Mouse (Mus musculus): ENCODE measurements around the gene Nek7. TPM values are rescaled to one million over a fixed set of nuclear protein-coding genes. Genes with fewer than 3 reads are reported as not detected.
A peak's percentile ranks its signal among the peaks of the same experiment; 100 is the strongest.

Nek7 gene
- polyA plus RNA-seq, 1 experiment from 2014 or later, result 39.4 TPM

DNA sequence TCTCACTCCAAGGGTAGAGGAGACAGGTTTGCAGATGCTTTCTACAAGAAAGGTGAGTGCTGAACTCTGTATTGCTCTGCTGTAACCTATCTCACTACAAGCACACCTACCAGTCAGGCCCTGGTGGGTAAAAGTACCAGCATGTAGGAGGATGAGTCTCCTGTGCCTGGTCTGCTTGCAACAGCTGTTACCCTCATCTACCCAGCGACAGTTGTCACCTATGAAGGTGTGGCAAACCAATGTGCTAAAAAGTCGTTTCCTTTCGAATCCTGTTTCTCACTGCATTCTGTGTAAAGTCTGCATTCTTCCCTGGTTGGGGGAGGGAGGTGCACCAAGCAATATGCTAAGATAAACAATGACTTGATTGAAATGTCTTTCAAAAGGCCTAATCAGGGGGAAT lies 32.1 kb downstream of the Nek7 start:
- no peak overlapping the region for H3K4me2 ChIP-seq
- no peak overlapping the region for H3K4me3 ChIP-seq
- H3K36me3 ChIP-seq, result peaks cover 13% of the 10 kb centered on the region
- no peak for ATAC-seq (ENCODE audit: extremely low read depth, insufficient number of reproducible peaks, low FRiP score, low TSS enrichment)
- 46% methylated on average over 3 of the region's 3 CpGs for WGBS
- no peaks in the 10 kb centered on the region for H3K27me3 ChIP-seq (replicated peaks)
- H3K27ac ChIP-seq (replicated peaks), result no peak overlapping the region
- peaks cover 5% of the 10 kb centered on the region; the same call in 1 of the 2 replicates for H3K9me3 ChIP-seq
- no peak overlapping the region for H3K9ac ChIP-seq
- peaks cover 15% of the 10 kb centered on the region for H3K4me1 ChIP-seq

DNA sequence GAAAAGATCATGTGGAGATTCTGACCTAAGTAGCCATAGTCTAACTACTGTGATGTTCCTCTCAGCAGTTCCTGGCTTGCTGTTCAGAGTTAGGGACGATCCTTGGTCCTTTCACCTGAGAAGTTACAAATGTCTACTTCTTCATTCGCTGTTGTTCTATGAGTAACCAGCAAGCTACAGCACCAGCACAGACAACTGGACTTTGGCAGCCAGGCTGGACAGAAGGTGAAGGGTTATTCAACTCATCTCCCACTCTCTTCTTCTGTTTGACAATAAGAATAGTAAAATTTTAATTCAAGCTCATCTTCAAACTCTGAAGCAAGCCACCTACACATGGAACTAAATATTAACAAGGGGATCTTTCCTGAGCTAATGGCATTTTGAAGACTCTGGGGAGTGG lies 33.0 kb downstream of the Nek7 start:
- H3K4me2 ChIP-seq, result no peak overlapping the region
- H3K36me3 ChIP-seq, result peaks cover 7% of the 10 kb centered on the region; the same call in 1 of the 2 replicates
- H3K27ac ChIP-seq (replicated peaks), result no peak overlapping the region
- WGBS, result 86% methylated on average over 2 of the region's 2 CpGs
- no peaks in the 10 kb centered on the region for H3K27me3 ChIP-seq (replicated peaks)
- no peak overlapping the region for H3K4me3 ChIP-seq
- no peak for ATAC-seq (ENCODE audit: extremely low read depth, insufficient number of reproducible peaks, low FRiP score, low TSS enrichment)
- no peak overlapping the region for H3K9ac ChIP-seq
- H3K4me1 ChIP-seq, result peaks cover 22% of the 10 kb centered on the region
- 0 out of 2 replicates have a peak, but pooled peaks cover 1% of the 10 kb centered on the region for H3K9me3 ChIP-seq

DNA sequence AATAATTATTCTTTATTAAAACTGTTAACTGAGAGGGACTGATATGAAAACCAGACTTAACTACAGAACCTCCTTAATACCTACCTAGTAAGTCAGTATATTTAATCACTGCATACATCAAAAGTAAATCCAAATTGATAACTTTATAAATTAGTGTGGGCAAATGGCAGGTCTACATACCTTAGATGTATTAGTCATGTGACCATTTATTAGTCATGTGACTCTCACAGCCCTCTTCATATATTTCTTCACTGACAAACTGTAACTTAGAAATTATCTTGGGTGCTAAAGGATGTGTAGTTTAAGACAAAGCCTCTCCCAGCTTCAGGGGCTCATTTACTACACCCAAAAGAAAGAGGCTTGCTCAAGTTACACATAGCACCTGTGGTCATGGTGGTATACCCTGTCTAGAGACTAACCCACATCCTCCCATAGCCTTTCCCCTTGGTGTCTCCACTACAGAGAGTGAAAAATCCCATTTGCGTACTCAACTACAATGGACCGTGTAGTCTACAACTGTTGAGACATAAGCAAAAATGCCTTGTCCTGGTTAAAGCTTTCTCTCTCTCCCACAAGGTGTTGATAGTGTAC lies 35.4 kb downstream of the Nek7 start:
- peaks cover 35% of the 10 kb centered on the region for H3K4me1 ChIP-seq
- no peak for ATAC-seq (ENCODE audit: extremely low read depth, insufficient number of reproducible peaks, low FRiP score, low TSS enrichment)
- WGBS, result 98% methylated on average over 2 of the region's 2 CpGs

DNA sequence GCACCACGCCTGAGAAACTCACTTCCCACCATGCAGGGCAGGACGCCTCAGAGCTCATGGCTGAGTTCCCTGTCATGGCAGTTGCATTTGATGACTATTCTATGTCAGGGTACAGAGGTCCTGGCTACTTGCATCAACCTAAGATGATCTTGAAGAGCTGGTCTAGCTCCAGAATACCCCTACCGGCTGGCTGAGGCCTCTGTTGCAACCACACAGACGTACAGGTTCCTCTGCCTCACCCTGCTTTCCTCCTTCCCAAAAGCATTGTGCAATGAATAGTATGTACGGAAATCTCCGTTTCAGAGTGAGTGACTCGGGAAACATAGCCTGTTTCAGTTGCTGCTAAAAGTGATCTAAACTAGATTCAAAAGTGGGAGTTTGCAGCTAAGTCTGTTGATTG lies 37.7 kb downstream of the Nek7 start:
- ATAC-seq (ENCODE audit: extremely low read depth, insufficient number of reproducible peaks, low FRiP score, low TSS enrichment), result no peak
- Histone ChIP-seq H3K36me3 (peaks cover 7% of the 10 kb centered on the region; the same call in 1 of the 2 replicates), H3K4me3 (no peak overlapping the region), H3K4me2 (no peak overlapping the region), H3K27ac (replicated peaks) (no peak overlapping the region), H3K4me1 (peaks cover 37% of the 10 kb centered on the region), H3K9me3 (no peaks in the 10 kb centered on the region), H3K9ac (no peak overlapping the region), H3K27me3 (replicated peaks) (no peaks in the 10 kb centered on the region)
- 83% methylated on average over 7 of the region's 7 CpGs for WGBS

More for the DNA sequence above, 35.4 kb downstream of the Nek7 start:
- no peak overlapping the region for H3K9ac ChIP-seq
- H3K27ac ChIP-seq (replicated peaks), result no peak overlapping the region
- no peak overlapping the region for H3K4me2 ChIP-seq
- peaks cover 7% of the 10 kb centered on the region; the same call in 1 of the 2 replicates for H3K36me3 ChIP-seq
- H3K27me3 ChIP-seq (replicated peaks), result no peaks in the 10 kb centered on the region
- H3K4me3 ChIP-seq, result no peak overlapping the region
- H3K9me3 ChIP-seq, result no peaks in the 10 kb centered on the region

DNA sequence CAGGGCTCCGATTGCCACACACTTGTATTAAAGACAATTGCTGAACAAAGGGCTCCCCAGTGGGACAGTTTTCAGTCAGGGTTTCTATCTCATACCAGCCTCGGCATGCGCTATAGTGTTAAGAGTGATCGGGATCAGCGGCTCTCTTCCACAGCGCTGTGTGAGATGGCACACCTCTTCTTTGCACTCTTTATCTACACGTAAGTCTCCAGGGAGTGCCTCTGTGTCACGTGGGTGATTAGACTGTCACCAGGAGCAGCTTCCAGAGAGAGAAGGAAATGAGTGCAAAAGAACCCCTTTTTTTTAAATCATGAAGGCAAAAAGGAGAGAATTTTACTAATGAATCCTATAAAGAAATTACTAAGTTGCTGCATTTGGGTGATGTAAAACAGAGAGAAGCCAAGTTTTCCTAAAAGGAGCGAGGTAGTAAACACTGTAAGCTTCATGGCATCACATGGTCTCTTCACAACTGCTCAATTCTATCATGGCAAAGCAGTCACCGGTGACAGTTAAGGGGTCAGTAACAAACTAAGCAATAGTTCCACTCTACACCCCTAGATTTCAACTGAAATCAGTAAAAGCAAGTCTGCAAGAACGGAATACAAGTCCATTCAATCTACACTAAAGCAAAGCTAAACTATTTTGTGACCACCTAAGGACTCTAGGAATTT lies 40.0 kb downstream of the Nek7 start:
- Histone ChIP-seq H3K36me3 (peaks cover 7% of the 10 kb centered on the region; the same call in 1 of the 2 replicates), H3K9ac (no peak overlapping the region), H3K4me1 (peaks cover 44% of the 10 kb centered on the region), H3K4me2 (peak overlapping the region; percentile 35), H3K27me3 (replicated peaks) (no peaks in the 10 kb centered on the region), H3K9me3 (no peaks in the 10 kb centered on the region), H3K4me3 (no peak overlapping the region), H3K27ac (replicated peaks) (peak overlapping the region; percentile 50)
- 40% methylated on average over 11 of the region's 11 CpGs for WGBS
- ATAC-seq (ENCODE audit: extremely low read depth, insufficient number of reproducible peaks, low FRiP score, low TSS enrichment), result no peak

DNA sequence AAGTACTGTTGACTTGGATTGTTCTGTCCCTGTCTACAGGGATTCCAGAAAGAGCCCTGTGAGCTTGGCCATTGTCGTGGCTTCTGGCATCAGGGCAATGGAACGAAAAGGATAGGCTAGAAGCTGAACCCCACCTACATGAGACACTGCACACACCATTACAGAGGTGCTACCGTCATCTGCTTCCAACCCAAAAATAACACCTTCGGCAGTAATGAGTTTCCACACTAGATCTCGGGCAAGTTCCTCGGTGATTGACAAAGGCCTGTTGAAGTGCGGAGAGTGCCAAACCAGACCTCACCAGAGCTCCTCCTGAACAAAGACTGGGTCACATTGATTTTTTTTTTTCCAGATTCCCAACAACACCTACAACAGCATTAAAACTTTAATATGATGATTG lies 40.7 kb downstream of the Nek7 start:
- WGBS, result 57% methylated on average over 7 of the region's 7 CpGs
- peaks cover 7% of the 10 kb centered on the region; the same call in 1 of the 2 replicates for H3K36me3 ChIP-seq
- H3K4me1 ChIP-seq, result peaks cover 44% of the 10 kb centered on the region
- H3K9me3 ChIP-seq, result no peaks in the 10 kb centered on the region
- no peaks in the 10 kb centered on the region for H3K27me3 ChIP-seq (replicated peaks)
- ATAC-seq (ENCODE audit: extremely low read depth, insufficient number of reproducible peaks, low FRiP score, low TSS enrichment), result no peak
- H3K4me2 ChIP-seq, result peak overlapping the region; percentile 35
- H3K4me3 ChIP-seq, result no peak overlapping the region
- no peak overlapping the region for H3K9ac ChIP-seq
- H3K27ac ChIP-seq (replicated peaks), result peak overlapping the region; percentile 50; the same call in 1 of the 2 replicates

DNA sequence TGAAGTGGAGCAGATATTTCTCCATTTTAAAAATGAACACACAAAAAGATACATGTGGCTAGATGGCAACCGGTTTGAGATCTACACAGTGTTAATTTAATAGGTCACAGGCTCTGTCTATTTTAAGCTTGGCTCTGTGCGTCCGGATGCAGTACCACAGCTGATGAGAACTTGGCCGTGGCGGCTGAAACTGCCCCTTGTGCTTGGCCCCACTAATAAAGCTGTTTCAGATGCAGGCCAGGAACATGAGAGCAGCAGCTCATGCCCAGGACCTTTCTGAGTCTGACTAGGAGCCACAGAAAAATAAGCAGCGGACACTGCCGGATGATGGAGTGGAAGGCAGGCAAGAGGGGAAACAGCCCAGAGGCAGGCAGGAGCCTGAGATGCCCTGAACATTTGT lies 43.1 kb downstream of the Nek7 start:
- Histone ChIP-seq H3K9me3 (no peaks in the 10 kb centered on the region), H3K27me3 (replicated peaks) (no peaks in the 10 kb centered on the region), H3K4me1 (peaks cover 39% of the 10 kb centered on the region), H3K4me2 (peak overlapping the region; percentile 24), H3K4me3 (no peak overlapping the region), H3K27ac (replicated peaks) (peak overlapping the region; percentile 74), H3K36me3 (no peaks in the 10 kb centered on the region), H3K9ac (no peak overlapping the region)
- WGBS, result 32% methylated on average over 7 of the region's 7 CpGs
- peak; percentile 25; the same call in 1 of the 2 replicates for ATAC-seq (ENCODE audit: extremely low read depth, insufficient number of reproducible peaks, low FRiP score, low TSS enrichment)

DNA sequence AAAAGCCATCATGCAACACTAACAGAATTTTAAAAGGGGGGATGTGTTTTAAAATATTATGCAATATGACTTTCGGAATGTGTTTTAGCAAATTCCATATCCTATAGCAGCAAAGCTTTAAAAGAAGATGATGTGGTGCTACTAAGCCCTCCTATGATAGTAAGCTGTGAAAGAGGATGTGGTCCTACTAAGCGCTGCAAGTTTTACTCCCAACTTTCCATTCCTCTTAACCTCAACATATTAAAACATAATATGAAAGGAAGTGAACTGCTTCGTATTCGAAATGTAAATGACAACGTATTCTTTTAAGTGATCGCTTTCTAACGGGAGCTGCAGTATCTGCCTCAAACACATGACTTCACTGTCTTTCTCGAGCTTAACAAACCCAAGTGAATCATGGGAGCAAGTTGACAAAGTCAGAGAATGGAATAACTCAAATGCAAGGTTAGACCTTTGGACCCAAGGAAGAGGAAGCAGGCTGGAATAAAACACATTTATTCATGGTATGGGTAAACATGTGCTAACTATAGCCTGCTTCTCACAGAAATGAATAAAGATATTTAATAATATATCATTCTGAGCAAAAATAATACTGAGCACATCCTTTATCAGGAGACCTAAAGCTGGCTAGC lies 43.8 kb downstream of the Nek7 start:
- H3K4me1 ChIP-seq, result peaks cover 45% of the 10 kb centered on the region
- H3K27ac ChIP-seq (replicated peaks), result peak overlapping the region; percentile 74; the same call in 1 of the 2 replicates
- no peak overlapping the region for H3K9ac ChIP-seq
- 90% methylated on average over 8 of the region's 8 CpGs for WGBS
- peak overlapping the region; percentile 24 for H3K4me2 ChIP-seq
- no peaks in the 10 kb centered on the region for H3K36me3 ChIP-seq
- ATAC-seq (ENCODE audit: extremely low read depth, insufficient number of reproducible peaks, low FRiP score, low TSS enrichment), result no peak
- H3K4me3 ChIP-seq, result no peak overlapping the region
- H3K9me3 ChIP-seq, result no peaks in the 10 kb centered on the region
- no peaks in the 10 kb centered on the region for H3K27me3 ChIP-seq (replicated peaks)

DNA sequence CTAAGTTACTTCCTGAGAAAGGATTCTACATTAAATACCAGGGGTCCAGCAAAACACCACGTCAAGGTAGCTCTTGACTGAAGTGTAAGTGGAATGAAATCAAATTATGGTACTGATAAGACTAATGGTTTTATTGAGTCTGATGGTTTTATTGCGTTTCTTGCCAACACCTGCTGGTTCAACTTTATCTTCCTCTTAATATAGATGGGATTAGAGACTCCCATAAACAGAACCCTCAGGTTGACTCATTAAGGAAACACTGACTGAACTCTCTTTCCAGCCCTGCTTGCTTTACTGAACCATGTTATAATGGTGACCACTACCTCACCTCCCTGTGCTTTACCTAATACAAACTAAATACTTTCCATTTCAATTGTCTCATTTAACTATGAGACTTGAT lies 44.3 kb downstream of the Nek7 start:
- H3K9ac ChIP-seq, result no peak overlapping the region
- H3K9me3 ChIP-seq, result no peaks in the 10 kb centered on the region
- no peak for ATAC-seq (ENCODE audit: extremely low read depth, insufficient number of reproducible peaks, low FRiP score, low TSS enrichment)
- H3K4me1 ChIP-seq, result peaks cover 50% of the 10 kb centered on the region
- no peak overlapping the region for H3K4me2 ChIP-seq
- no peaks in the 10 kb centered on the region for H3K36me3 ChIP-seq
- no peak overlapping the region for H3K4me3 ChIP-seq
- 61% methylated on average over 2 of the region's 2 CpGs for WGBS
- no peak overlapping the region for H3K27ac ChIP-seq (replicated peaks)
- no peaks in the 10 kb centered on the region for H3K27me3 ChIP-seq (replicated peaks)

DNA sequence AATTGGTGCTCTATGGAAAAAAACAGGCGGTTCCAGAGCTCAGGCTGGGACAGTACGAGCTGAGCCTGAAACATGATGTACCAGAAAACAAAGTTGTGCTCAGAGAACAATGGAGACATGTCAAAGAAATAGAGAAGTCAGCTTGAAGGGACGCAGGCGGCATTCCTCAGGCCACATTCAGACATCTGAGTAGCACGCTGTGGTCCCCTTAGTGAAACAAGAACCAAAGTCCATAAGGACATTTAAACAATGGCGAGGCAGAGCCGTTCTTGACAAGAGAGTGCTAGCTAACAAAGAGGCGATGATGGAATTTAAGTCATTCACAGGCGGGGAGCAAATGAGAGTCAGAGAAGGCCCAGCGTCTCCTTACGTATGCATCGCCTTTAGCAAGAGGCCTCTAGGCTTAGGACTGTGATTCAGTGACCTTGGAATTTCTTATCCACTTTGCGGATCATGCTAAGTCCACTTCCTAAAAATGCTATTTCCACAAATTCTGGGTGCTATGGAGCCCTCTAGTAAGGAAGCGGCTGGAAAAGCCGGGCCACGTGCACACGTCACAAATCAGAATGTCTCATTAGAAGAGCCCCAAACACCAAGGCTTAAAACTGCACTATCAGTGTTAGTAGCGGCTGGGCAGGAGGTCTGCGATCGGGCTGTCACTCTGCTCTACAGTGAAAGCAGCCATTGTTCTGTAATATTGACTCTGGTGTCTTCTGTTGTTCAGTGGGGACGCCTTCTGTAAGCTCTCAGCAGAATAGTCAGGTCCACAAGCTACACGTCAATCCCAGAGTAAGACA lies 48.2 kb downstream of the Nek7 start:
- peak overlapping the region; percentile 87 for H3K27ac ChIP-seq (replicated peaks)
- peak overlapping the region; percentile 60 for H3K4me2 ChIP-seq

DNA sequence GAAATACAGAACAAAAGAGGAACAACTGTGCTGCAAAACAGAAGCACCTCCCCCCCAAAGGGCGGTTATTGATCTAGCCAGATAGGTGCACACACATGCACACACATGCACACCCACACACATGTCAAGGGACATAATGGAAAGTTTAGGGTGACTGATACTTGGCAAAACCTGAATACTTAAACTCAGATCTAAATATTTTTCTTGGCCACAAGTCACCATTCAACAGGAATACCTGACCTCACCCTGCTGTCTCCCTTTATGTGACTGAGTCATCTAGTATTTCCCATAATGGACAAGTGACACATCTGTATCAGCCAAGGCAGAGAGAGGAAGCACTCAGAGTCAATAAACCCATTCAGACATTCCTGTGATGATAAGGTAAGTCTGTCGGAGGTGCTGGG lies 48.9 kb downstream of the Nek7 start:
- peak overlapping the region; percentile 87 for H3K27ac ChIP-seq (replicated peaks)
- WGBS, result 46% methylated on average over 2 of the region's 2 CpGs
- peak overlapping the region; percentile 60 for H3K4me2 ChIP-seq

More for the DNA sequence above, 48.2 kb downstream of the Nek7 start:
- Histone ChIP-seq H3K9me3 (no peaks in the 10 kb centered on the region), H3K27me3 (replicated peaks) (no peaks in the 10 kb centered on the region), H3K36me3 (no peaks in the 10 kb centered on the region), H3K4me3 (peak overlapping the region; percentile 16), H3K4me1 (peaks cover 35% of the 10 kb centered on the region), H3K9ac (peak overlapping the region; percentile 15)
- 25% methylated on average over 22 of the region's 22 CpGs for WGBS
- no peak; the same call in 1 of the 2 replicates for ATAC-seq (ENCODE audit: extremely low read depth, insufficient number of reproducible peaks, low FRiP score, low TSS enrichment)

More for the DNA sequence above, 48.9 kb downstream of the Nek7 start:
- Histone ChIP-seq H3K4me1 (peaks cover 28% of the 10 kb centered on the region), H3K4me3 (no peak overlapping the region), H3K9ac (no peak overlapping the region), H3K9me3 (no peaks in the 10 kb centered on the region), H3K27me3 (replicated peaks) (no peaks in the 10 kb centered on the region), H3K36me3 (no peaks in the 10 kb centered on the region)
- ATAC-seq (ENCODE audit: extremely low read depth, insufficient number of reproducible peaks, low FRiP score, low TSS enrichment), result no peak
